Mouse (Mus musculus) neural tube, embryonic 12.5 days (tissue): ENCODE data around the gene Chmp2a. TPM values are rescaled to one million over a fixed set of nuclear protein-coding genes. Genes with fewer than 3 reads are reported as not detected.
A peak's percentile ranks its signal among the peaks of the same experiment; 100 is the strongest.

Source experiments
- ATAC-seq: fragments of 200-750 bp; cut with Nextera tagmentation; 2 replicates; pipeline ENCODE4 v1.8.0; 2017; ENCODE audit warnings: low read depth, mild to moderate bottlenecking, moderate TSS enrichment, moderate library complexity; ENCODE audit not compliant: low FRiP score
- H3K27ac ChIP-seq: fragments of 300-500 bp; sonication (generic); 2 replicates; pipeline ENCODE4 v1.5.1; 2016
- H3K27me3 ChIP-seq: fragments of 300-500 bp; sonication (generic); replicated peaks from 2 replicates; pipeline ENCODE4 v1.6.1; 2016; ENCODE audit warnings: mild to moderate bottlenecking
- H3K36me3 ChIP-seq: fragments of 300-500 bp; sonication (generic); 2 replicates; pipeline ENCODE4 v1.6.1; 2016; ENCODE audit warnings: mild to moderate bottlenecking
- H3K4me1 ChIP-seq: fragments of 300-500 bp; sonication (generic); 2 replicates; pipeline ENCODE4 v1.6.1; 2016
- H3K4me2 ChIP-seq: fragments of 300-500 bp; sonication (generic); replicated peaks from 2 replicates; pipeline ENCODE4 v1.6.1; 2016; ENCODE audit warnings: mild to moderate bottlenecking
- H3K4me3 ChIP-seq: fragments of 300-500 bp; sonication (generic); 2 replicates; pipeline ENCODE4 v1.5.1; 2016
- H3K9ac ChIP-seq: fragments of 300-500 bp; sonication (generic); 2 replicates; pipeline ENCODE4 v1.6.1; 2016; ENCODE audit warnings: mild to moderate bottlenecking
- H3K9me3 ChIP-seq: fragments of 300-500 bp; sonication (generic); 2 replicates; pipeline ENCODE4 v1.6.1; 2016; ENCODE audit warnings: mild to moderate bottlenecking
- WGBS: fragments of 180-500 bp; shearing (Covaris S2); methylation state at CpG from one replicate; pipeline ENCODE4 v1.1.7; 2016; 5-methylcytosine and 5-hydroxymethylcytosine counted together
- polyA plus RNA-seq: library from polyadenylated mRNA; unstranded; fragments of >200 nt; fragmentation: Nextera tagmentation; extraction: Ambion mirVana; gene quantifications from 2 replicates; pipeline ENCODE4 v1.2.1, GENCODE M21; 2016

Gene Chmp2a
- polyA plus RNA-seq, 1 experiment from 2014 or later = 151 TPM

GRCm38 (mm10) chr7:13010005-13010908, 24.4 kb downstream of the Chmp2a start, which contains the start of gene Zbtb45:
Zbtb45 (minus strand) TSS chr7:13010034.
- peaks cover 28% of the 10 kb centered on the region for H3K4me1 ChIP-seq
- peaks cover 11% of the 10 kb centered on the region for H3K27me3 ChIP-seq
- H3K4me2 ChIP-seq = peak within 1 kb of the TSS; percentile 76
- H3K9me3 ChIP-seq = no peaks in the 10 kb centered on the region
- peak within 1 kb of the TSS; percentile 51 for H3K4me3 ChIP-seq
- no peak for ATAC-seq
- peaks cover 25% of the 10 kb centered on the region for H3K36me3 ChIP-seq
- peak within 1 kb of the TSS; percentile 81 for H3K9ac ChIP-seq
- WGBS = 6% methylated on average over 26 of the region's 26 CpGs
- peak within 1 kb of the TSS; percentile 69 for H3K27ac ChIP-seq

DNA sequence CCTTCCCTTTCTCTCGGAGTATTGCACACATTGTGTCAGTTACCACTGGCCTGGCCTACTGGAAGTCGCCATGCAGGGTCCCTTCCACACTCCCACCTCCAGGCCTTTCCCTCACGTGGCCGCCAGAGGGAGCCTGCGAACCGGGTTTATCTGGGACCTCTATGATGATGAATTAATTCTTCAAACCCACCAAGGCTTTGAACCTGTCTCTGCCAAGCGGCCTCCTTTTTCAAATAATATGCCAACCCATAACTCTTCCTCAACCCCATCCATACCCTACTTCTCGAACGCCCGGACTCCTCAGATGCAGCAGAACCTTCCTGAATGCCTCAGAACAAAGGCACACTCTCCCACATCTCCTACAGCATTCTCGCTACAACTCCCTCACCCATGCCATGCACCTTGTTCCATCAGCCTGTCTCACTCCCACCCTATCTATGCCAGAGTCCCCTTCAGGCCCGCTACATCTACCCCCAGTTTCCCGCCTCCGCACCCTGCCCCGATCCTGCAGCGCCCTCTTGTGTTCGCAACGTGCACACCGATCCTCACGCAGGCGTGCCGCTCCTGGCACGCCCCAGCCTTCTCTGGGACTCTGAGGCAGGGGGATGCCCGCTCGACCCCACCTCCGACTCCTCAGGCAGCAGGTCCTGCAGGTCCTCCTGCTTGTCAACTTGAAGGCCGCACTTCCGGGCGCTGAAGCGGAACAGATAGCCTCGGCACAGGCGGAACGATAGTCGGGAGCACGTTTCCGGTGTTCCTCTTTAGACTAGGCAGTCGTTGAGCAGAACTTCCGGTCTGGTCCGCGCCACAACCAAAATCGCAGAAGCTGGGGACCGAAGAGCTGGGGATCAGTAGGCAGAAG, 25.2 kb downstream of the Chmp2a start:
- Histone ChIP-seq H3K4me1 (peaks cover 28% of the 10 kb centered on the region), H3K27ac (peak overlapping the region; percentile 69), H3K9ac (peak overlapping the region; percentile 81), H3K4me2 (peak overlapping the region; percentile 76), H3K36me3 (peaks cover 32% of the 10 kb centered on the region), H3K9me3 (no peaks in the 10 kb centered on the region), H3K27me3 (peaks cover 11% of the 10 kb centered on the region), H3K4me3 (peak overlapping the region; percentile 51)
- under 1% methylated on average over 42 of the region's 42 CpGs for WGBS
- ATAC-seq = peak; percentile 90

DNA sequence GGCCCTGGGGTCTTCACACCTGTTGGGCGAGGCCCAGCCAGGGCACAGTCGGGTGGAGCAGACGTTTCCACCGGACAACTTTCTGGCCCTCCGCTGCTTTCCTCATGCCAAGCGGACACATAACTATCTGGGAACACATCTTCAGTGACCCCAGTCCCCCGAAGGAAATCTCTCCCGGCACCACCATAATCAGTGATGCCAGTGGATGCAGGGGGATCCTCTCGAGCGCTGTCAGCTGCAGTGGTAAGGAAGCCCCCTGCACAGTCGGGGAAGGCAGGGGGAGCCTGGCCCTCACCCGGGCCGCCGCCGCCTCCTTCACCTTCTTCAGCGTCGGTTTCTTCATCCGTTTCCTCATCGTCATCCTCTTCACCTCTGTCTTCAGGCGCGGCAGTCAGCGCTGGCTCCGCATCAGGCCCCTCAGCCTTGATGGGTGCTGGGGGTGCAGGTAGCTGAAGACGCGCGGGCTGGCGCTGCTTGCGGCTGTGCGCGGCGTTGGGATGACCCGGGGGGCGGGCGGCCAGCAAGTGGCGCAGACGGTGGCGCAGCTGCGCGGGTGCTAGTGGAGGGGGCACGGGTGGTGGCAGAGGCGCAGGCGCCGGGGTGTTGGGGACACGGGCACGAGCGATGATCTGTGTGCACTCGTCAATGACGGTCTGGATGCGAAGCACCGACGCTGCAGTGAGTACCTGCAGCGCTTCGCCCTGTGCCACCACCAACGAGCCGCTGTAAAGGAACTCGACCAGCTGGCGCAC, 27.1 kb downstream of the Chmp2a start:
- Histone ChIP-seq H3K4me3 (peak overlapping the region; percentile 9), H3K4me2 (peak overlapping the region; percentile 76), H3K36me3 (peaks cover 32% of the 10 kb centered on the region), H3K27me3 (peaks cover 11% of the 10 kb centered on the region), H3K27ac (no peak overlapping the region), H3K4me1 (peaks cover 28% of the 10 kb centered on the region), H3K9me3 (no peaks in the 10 kb centered on the region), H3K9ac (peak overlapping the region; percentile 40)
- no peak for ATAC-seq
- WGBS = 31% methylated on average over 57 of the region's 57 CpGs

DNA sequence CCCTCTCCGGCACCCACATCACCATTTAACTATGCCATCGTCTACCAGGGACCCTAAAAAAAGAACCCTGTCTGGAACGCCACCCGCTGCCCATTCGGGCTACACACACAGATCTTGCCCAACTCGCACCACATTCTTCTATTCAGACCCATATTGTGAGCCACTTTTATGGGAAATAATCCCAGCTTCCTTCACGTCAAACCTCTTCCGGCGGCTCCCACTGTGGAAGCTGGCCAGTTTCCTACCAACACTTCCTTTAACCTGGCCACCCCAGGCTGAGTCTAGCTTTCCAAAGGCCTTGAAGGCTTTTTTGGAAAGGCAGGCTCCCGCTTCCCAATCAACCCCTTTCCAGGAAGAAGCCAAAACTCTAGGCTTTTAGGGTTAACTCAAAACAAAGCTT, 28.1 kb downstream of the Chmp2a start:
- H3K4me3 ChIP-seq = no peak overlapping the region
- WGBS = 82% methylated on average over 10 of the region's 10 CpGs
- H3K27me3 ChIP-seq = peaks cover 11% of the 10 kb centered on the region
- H3K9me3 ChIP-seq = no peaks in the 10 kb centered on the region
- peaks cover 28% of the 10 kb centered on the region for H3K4me1 ChIP-seq
- peaks cover 32% of the 10 kb centered on the region for H3K36me3 ChIP-seq
- H3K27ac ChIP-seq = no peak overlapping the region
- no peak overlapping the region for H3K4me2 ChIP-seq
- H3K9ac ChIP-seq = no peak overlapping the region
- no peak for ATAC-seq

GRCm38 (mm10) chr7:13006011-13006410, 28.6 kb downstream of the Chmp2a start:
- Histone ChIP-seq H3K27me3 (peaks cover 11% of the 10 kb centered on the region), H3K4me1 (peaks cover 28% of the 10 kb centered on the region), H3K4me3 (no peak overlapping the region), H3K27ac (no peak overlapping the region), H3K9ac (no peak overlapping the region), H3K4me2 (no peak overlapping the region), H3K36me3 (peaks cover 32% of the 10 kb centered on the region), H3K9me3 (no peaks in the 10 kb centered on the region)
- no peak for ATAC-seq
- WGBS = 90% methylated on average over 17 of the region's 17 CpGs

DNA sequence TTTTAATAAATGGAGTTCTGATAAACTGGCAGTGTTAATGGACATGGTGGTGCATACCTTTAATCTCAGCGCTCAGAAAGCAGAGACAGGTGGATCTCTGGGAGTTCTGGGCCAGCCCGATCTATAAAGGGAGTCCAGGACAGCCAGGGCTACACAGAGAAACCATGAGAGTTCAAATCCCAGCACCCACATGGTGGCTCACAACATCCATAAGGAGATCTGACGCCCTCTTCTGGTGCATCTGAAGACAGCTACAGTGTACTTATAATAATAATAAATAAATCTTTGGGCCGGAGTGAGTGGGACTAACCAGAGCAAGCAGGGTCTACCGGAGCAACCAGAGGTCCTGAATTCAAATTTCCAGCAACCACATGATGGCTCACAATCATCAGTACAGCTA, 31.2 kb downstream of the Chmp2a start:
- H3K4me2 ChIP-seq = no peak overlapping the region
- peaks cover 14% of the 10 kb centered on the region; the same call in 1 of the 2 replicates for H3K4me1 ChIP-seq
- peaks cover 32% of the 10 kb centered on the region for H3K36me3 ChIP-seq
- H3K9ac ChIP-seq = no peak overlapping the region
- no peaks in the 10 kb centered on the region for H3K9me3 ChIP-seq
- no peak overlapping the region for H3K27ac ChIP-seq
- H3K4me3 ChIP-seq = no peak overlapping the region
- 83% methylated on average over 5 of the region's 5 CpGs for WGBS
- H3K27me3 ChIP-seq = peaks cover 11% of the 10 kb centered on the region
- no peak for ATAC-seq

DNA sequence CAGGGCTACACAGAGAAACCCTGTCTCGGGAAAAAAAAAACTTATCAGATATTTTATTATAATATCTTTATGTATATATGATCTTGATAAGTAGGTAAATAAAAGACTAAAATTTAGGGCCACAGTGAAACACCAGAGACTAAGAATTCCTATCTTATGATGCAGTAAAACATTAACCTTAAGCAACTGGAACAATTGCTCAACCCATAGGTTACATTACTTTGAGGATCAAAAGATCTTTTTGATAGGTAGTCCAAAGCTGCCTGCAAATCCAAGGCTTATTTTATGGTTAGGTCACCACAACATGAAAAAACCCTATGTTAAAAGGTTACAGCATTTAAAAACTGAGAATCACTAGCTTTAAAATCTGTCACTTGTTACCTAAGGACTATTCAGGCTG, 33.0 kb downstream of the Chmp2a start:
- Histone ChIP-seq H3K9me3 (no peaks in the 10 kb centered on the region), H3K27me3 (no peaks in the 10 kb centered on the region), H3K36me3 (peaks cover 18% of the 10 kb centered on the region), H3K4me1 (no peaks in the 10 kb centered on the region), H3K9ac (no peak overlapping the region), H3K4me3 (no peak overlapping the region), H3K27ac (no peak overlapping the region), H3K4me2 (no peak overlapping the region)
- no peak for ATAC-seq
- WGBS = 78% methylated on average over 1 of the region's 1 CpGs

DNA sequence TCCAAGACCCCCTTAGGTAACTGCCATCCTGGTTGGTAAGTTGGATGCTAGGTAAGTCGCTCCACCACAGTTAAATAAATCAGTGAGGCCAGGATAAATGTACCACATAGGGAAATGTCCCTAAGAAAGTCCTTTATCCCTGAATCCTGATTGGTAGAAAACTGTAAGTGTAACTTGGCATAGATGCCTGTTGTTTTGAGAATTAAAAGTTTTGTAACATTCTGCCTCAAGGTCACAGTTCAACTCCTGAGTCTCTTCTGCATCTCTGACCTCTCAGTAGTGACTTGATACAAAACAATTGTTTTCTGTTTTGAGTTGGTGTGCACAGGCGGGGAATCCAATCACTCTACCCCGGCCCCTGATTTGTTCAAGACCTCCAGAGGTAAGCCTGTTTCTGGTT, 35.8 kb downstream of the Chmp2a start, which contains the start of gene Trim28:
Gene Trim28 (plus strand): TSS at position 264 of the 400 bp plus-strand sequence.
- no peak for ATAC-seq
- no peak within 1 kb of the TSS for H3K4me3 ChIP-seq
- H3K27ac ChIP-seq = no peak within 1 kb of the TSS
- no peaks in the 10 kb centered on the region for H3K4me1 ChIP-seq
- no peak within 1 kb of the TSS for H3K9ac ChIP-seq
- no peak within 1 kb of the TSS for H3K4me2 ChIP-seq
- WGBS = 84% methylated on average over 3 of the region's 3 CpGs
- H3K36me3 ChIP-seq = no peaks in the 10 kb centered on the region
- no peaks in the 10 kb centered on the region for H3K27me3 ChIP-seq
- H3K9me3 ChIP-seq = no peaks in the 10 kb centered on the region

- Histone ChIP-seq H3K27me3 (no peaks in the 10 kb centered on the region), H3K9me3 (no peaks in the 10 kb centered on the region), H3K4me2 (no peak within 1 kb of the TSS), H3K4me1 (no peaks in the 10 kb centered on the region), H3K36me3 (no peaks in the 10 kb centered on the region), H3K4me3 (no peak within 1 kb of the TSS), H3K27ac (no peak within 1 kb of the TSS), H3K9ac (no peak within 1 kb of the TSS)
- WGBS = 79% methylated on average over 5 of the region's 5 CpGs
- no peak for ATAC-seq
These were observed 36.6 kb downstream of the Chmp2a start, which contains the start of gene Slc27a5 for GRCm38 (mm10) chr7:12998053-12998452. Slc27a5 (minus strand) TSS chr7:12998192.

DNA sequence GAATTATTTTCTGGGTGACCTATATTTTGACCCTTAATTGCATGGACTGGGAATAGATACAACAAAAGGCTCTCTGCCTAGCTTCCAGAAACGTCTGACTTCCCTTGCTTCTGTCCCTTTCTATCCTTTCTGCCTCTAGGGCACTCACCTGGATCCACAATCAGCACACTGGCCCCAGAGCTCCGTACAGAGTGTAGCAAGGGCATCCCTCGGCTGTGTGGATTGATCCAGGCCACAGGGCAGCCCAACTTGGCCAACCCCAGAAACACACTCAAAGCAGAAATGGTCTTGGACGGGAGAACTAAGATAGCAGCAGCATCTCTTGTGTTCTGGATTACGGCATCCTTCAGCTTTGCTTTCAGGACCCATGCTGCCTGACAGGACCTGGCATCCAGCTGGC, 37.4 kb downstream of the Chmp2a start:
- no peaks in the 10 kb centered on the region for H3K4me1 ChIP-seq
- H3K4me2 ChIP-seq = no peak overlapping the region
- ATAC-seq = no peak
- H3K27ac ChIP-seq = no peak overlapping the region
- H3K36me3 ChIP-seq = no peaks in the 10 kb centered on the region
- no peaks in the 10 kb centered on the region for H3K9me3 ChIP-seq
- no peak overlapping the region for H3K4me3 ChIP-seq
- no peak overlapping the region for H3K9ac ChIP-seq
- WGBS = 68% methylated on average over 5 of the region's 5 CpGs
- H3K27me3 ChIP-seq = no peaks in the 10 kb centered on the region

DNA sequence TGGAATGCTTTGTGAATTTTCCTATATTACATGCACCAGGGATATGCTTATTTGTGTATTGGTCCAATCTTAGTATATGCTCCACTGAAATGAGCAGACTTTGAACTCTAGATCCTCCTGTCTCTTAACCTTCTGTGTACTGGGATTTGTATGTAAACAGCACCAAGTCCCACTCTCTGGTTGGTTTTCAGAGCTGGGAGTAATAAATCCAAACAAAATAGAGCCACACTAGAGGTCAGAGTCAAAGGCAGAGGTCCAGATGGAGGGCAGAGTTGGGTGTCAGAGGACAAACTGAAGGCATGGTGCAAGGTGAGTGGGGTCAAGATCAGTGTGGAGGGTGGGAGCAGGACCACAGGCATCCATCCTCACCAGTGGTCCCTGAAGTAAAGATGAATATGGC, 38.7 kb downstream of the Chmp2a start:
- Histone ChIP-seq H3K9ac (no peak overlapping the region), H3K4me2 (no peak overlapping the region), H3K4me3 (no peak overlapping the region), H3K27ac (no peak overlapping the region), H3K9me3 (no peaks in the 10 kb centered on the region), H3K27me3 (no peaks in the 10 kb centered on the region), H3K36me3 (no peaks in the 10 kb centered on the region), H3K4me1 (no peaks in the 10 kb centered on the region)
- ATAC-seq = no peak
